Mouse (Mus musculus) intestine, embryonic 15.5 days (tissue): ENCODE data around the gene Pdp2. TPM values are rescaled to one million over a fixed set of nuclear protein-coding genes. Genes with fewer than 3 reads are reported as not detected.

Source experiments
- ATAC-seq: fragments of 200-750 bp; cut with Nextera tagmentation; 2 replicates; pipeline ENCODE4 v1.8.0; 2017; ENCODE audit warnings: moderate TSS enrichment, moderate library complexity
- H3K27ac ChIP-seq: fragments of 300-500 bp; sonication (generic); 2 replicates; pipeline ENCODE4 v1.5.1; 2015; ENCODE audit warnings: mild to moderate bottlenecking, inconsistent platforms
- H3K27me3 ChIP-seq: fragments of 300-500 bp; sonication (generic); replicated peaks from 2 replicates; pipeline ENCODE4 v1.6.1; 2015; ENCODE audit warnings: inconsistent platforms
- H3K36me3 ChIP-seq: fragments of 300-500 bp; sonication (generic); 2 replicates; pipeline ENCODE4 v1.6.1; 2015; ENCODE audit warnings: inconsistent platforms
- H3K4me1 ChIP-seq: fragments of 300-500 bp; sonication (generic); replicated peaks from 2 replicates; pipeline ENCODE4 v1.6.1; 2015; ENCODE audit warnings: inconsistent platforms
- H3K4me2 ChIP-seq: fragments of 300-500 bp; sonication (generic); replicated peaks from 2 replicates; pipeline ENCODE4 v1.6.1; 2015; ENCODE audit warnings: mild to moderate bottlenecking, inconsistent platforms
- H3K4me3 ChIP-seq: fragments of 300-500 bp; sonication (generic); replicated peaks from 2 replicates; pipeline ENCODE4 v1.5.1; 2015; ENCODE audit warnings: inconsistent platforms
- H3K9ac ChIP-seq: fragments of 300-500 bp; sonication (generic); 2 replicates; pipeline ENCODE4 v1.6.1; 2015; ENCODE audit warnings: inconsistent platforms
- H3K9me3 ChIP-seq: fragments of 300-500 bp; sonication (generic); 2 replicates; pipeline ENCODE4 v1.6.1; 2016; ENCODE audit warnings: inconsistent platforms
- WGBS: fragments of 180-500 bp; shearing (Covaris S2); methylation state at CpG from one replicate; pipeline ENCODE4 v1.1.7; 2015; 5-methylcytosine and 5-hydroxymethylcytosine counted together
- polyA plus RNA-seq: library from polyadenylated mRNA; unstranded; fragments of >200 nt; fragmentation: Nextera tagmentation; extraction: Ambion mirVana; gene quantifications from 2 replicates; pipeline ENCODE4 v1.2.1, GENCODE M21; 2015

Pdp2 gene
- polyA plus RNA-seq, 1 experiment from 2014 or later, result 17.0 TPM

- peak overlapping the region; percentile 7; the same call in 1 of the 2 replicates for H3K4me3 ChIP-seq
- no peaks in the 10 kb centered on the region for H3K9me3 ChIP-seq
- no peak overlapping the region for H3K9ac ChIP-seq
- 2% methylated on average over 12 of the region's 12 CpGs for WGBS
- H3K4me1 ChIP-seq, result peaks cover 21% of the 10 kb centered on the region
- no peaks in the 10 kb centered on the region for H3K36me3 ChIP-seq
- H3K27me3 ChIP-seq, result no peaks in the 10 kb centered on the region
- no peak overlapping the region for H3K27ac ChIP-seq
- ATAC-seq, result peak; percentile 48
- peak overlapping the region; percentile 62 for H3K4me2 ChIP-seq
These were observed 10.7 kb downstream of the Pdp2 start for GRCm38 (mm10) chr8:104601941-104602371.

GRCm38 (mm10) chr8:104602468-104603244, 11.4 kb downstream of the Pdp2 start:
- Histone ChIP-seq H3K27ac (no peak overlapping the region), H3K4me2 (peak overlapping the region; percentile 62), H3K9me3 (no peaks in the 10 kb centered on the region), H3K27me3 (no peaks in the 10 kb centered on the region), H3K9ac (no peak overlapping the region), H3K36me3 (no peaks in the 10 kb centered on the region), H3K4me1 (peaks cover 20% of the 10 kb centered on the region), H3K4me3 (peak overlapping the region; percentile 22)
- peak; percentile 90 for ATAC-seq
- 22% methylated on average over 21 of the region's 21 CpGs for WGBS

- ATAC-seq, result no peak
- Histone ChIP-seq H3K4me2 (no peak overlapping the region), H3K27ac (no peak overlapping the region), H3K4me1 (peaks cover 18% of the 10 kb centered on the region), H3K9ac (no peak overlapping the region), H3K36me3 (no peaks in the 10 kb centered on the region), H3K9me3 (no peaks in the 10 kb centered on the region), H3K4me3 (no peak overlapping the region), H3K27me3 (no peaks in the 10 kb centered on the region)
- 65% methylated on average over 4 of the region's 4 CpGs for WGBS
These were observed 12.0 kb downstream of the Pdp2 start for GRCm38 (mm10) chr8:104603245-104603593.

- peak; percentile 9; the same call in 1 of the 2 replicates for ATAC-seq
- Histone ChIP-seq H3K9ac (no peak overlapping the region), H3K27me3 (no peaks in the 10 kb centered on the region), H3K9me3 (no peaks in the 10 kb centered on the region), H3K27ac (no peak overlapping the region), H3K4me1 (peaks cover 26% of the 10 kb centered on the region), H3K4me3 (no peak overlapping the region), H3K36me3 (no peaks in the 10 kb centered on the region), H3K4me2 (no peak overlapping the region)
- WGBS, result 26% methylated on average over 6 of the region's 6 CpGs
These were observed 15.1 kb downstream of the Pdp2 start for GRCm38 (mm10) chr8:104606329-104606728.

GRCm38 (mm10) chr8:104607944-104608343, 16.7 kb downstream of the Pdp2 start:
- H3K4me3 ChIP-seq, result no peak overlapping the region
- no peak overlapping the region for H3K4me2 ChIP-seq
- no peaks in the 10 kb centered on the region for H3K36me3 ChIP-seq
- H3K9ac ChIP-seq, result no peak overlapping the region
- peaks cover 19% of the 10 kb centered on the region; the same call in 1 of the 2 replicates for H3K4me1 ChIP-seq
- H3K27me3 ChIP-seq, result no peaks in the 10 kb centered on the region
- no peaks in the 10 kb centered on the region for H3K9me3 ChIP-seq
- 82% methylated on average over 2 of the region's 2 CpGs for WGBS
- no peak overlapping the region for H3K27ac ChIP-seq
- no peak for ATAC-seq

GRCm38 (mm10) chr8:104609222-104609621, 18.0 kb downstream of the Pdp2 start:
- no peaks in the 10 kb centered on the region for H3K36me3 ChIP-seq
- no peak overlapping the region for H3K4me3 ChIP-seq
- H3K27me3 ChIP-seq, result no peaks in the 10 kb centered on the region
- peaks cover 18% of the 10 kb centered on the region; the same call in 1 of the 2 replicates for H3K4me1 ChIP-seq
- H3K9ac ChIP-seq, result no peak overlapping the region
- no peak overlapping the region for H3K4me2 ChIP-seq
- H3K9me3 ChIP-seq, result no peaks in the 10 kb centered on the region
- no peak overlapping the region for H3K27ac ChIP-seq
- ATAC-seq, result no peak
- 78% methylated on average over 8 of the region's 8 CpGs for WGBS

GRCm38 (mm10) chr8:104610185-104610766, 19.0 kb downstream of the Pdp2 start:
- H3K36me3 ChIP-seq, result no peaks in the 10 kb centered on the region
- H3K9ac ChIP-seq, result 0 out of 2 replicates have a peak overlapping the region, but pooled peaks have one; percentile 10
- no peaks in the 10 kb centered on the region for H3K27me3 ChIP-seq
- H3K4me2 ChIP-seq, result no peak overlapping the region
- peaks cover 18% of the 10 kb centered on the region; the same call in 1 of the 2 replicates for H3K4me1 ChIP-seq
- no peak overlapping the region for H3K27ac ChIP-seq
- no peak for ATAC-seq
- no peak overlapping the region for H3K4me3 ChIP-seq
- H3K9me3 ChIP-seq, result no peaks in the 10 kb centered on the region
- WGBS, result 68% methylated on average over 12 of the region's 12 CpGs

- 0 out of 2 replicates have a peak, but pooled peaks have one; percentile 34 for ATAC-seq
- H3K9ac ChIP-seq, result no peak overlapping the region
- no peak overlapping the region for H3K4me3 ChIP-seq
- peaks cover 14% of the 10 kb centered on the region; the same call in 1 of the 2 replicates for H3K4me1 ChIP-seq
- H3K27ac ChIP-seq, result no peak overlapping the region
- H3K36me3 ChIP-seq, result no peaks in the 10 kb centered on the region
- H3K27me3 ChIP-seq, result no peaks in the 10 kb centered on the region
- WGBS, result 43% methylated on average over 4 of the region's 4 CpGs
- H3K9me3 ChIP-seq, result no peaks in the 10 kb centered on the region
- H3K4me2 ChIP-seq, result no peak overlapping the region
These were observed 20.4 kb downstream of the Pdp2 start for GRCm38 (mm10) chr8:104611613-104612012.

GRCm38 (mm10) chr8:104613119-104613518, 21.9 kb downstream of the Pdp2 start:
- Histone ChIP-seq H3K9me3 (no peaks in the 10 kb centered on the region), H3K4me1 (0 out of 2 replicates have a peak, but pooled peaks cover 12% of the 10 kb centered on the region), H3K27ac (no peak overlapping the region), H3K27me3 (no peaks in the 10 kb centered on the region), H3K9ac (no peak overlapping the region), H3K36me3 (no peaks in the 10 kb centered on the region), H3K4me3 (no peak overlapping the region), H3K4me2 (no peak overlapping the region)
- ATAC-seq, result no peak
- 80% methylated on average over 4 of the region's 4 CpGs for WGBS

- H3K36me3 ChIP-seq, result no peaks in the 10 kb centered on the region
- no peak overlapping the region for H3K9ac ChIP-seq
- no peaks in the 10 kb centered on the region for H3K27me3 ChIP-seq
- H3K27ac ChIP-seq, result no peak overlapping the region
- H3K4me3 ChIP-seq, result no peak overlapping the region
- no peaks in the 10 kb centered on the region for H3K4me1 ChIP-seq
- no peak overlapping the region for H3K4me2 ChIP-seq
- H3K9me3 ChIP-seq, result no peaks in the 10 kb centered on the region
- 65% methylated on average over 5 of the region's 5 CpGs for WGBS
- no peak for ATAC-seq
These were observed 29.5 kb downstream of the Pdp2 start for GRCm38 (mm10) chr8:104620765-104621164.

- WGBS, result 41% methylated on average over 6 of the region's 6 CpGs
- Histone ChIP-seq H3K4me3 (no peak within 1 kb of the TSS), H3K9ac (no peak within 1 kb of the TSS), H3K9me3 (no peaks in the 10 kb centered on the region), H3K27me3 (no peaks in the 10 kb centered on the region), H3K4me1 (no peaks in the 10 kb centered on the region), H3K27ac (no peak within 1 kb of the TSS), H3K4me2 (no peak within 1 kb of the TSS), H3K36me3 (no peaks in the 10 kb centered on the region)
- no peak; the same call in 1 of the 2 replicates for ATAC-seq
These were observed 32.9 kb downstream of the Pdp2 start, which contains the start of gene Cdh16 for GRCm38 (mm10) chr8:104624161-104624560. TSS of gene Cdh16 (minus strand) at chr8:104624396.

GRCm38 (mm10) chr8:104627065-104627740, 36.0 kb downstream of the Pdp2 start:
- no peaks in the 10 kb centered on the region for H3K9me3 ChIP-seq
- H3K4me1 ChIP-seq, result peaks cover 15% of the 10 kb centered on the region; the same call in 1 of the 2 replicates
- H3K27ac ChIP-seq, result no peak overlapping the region
- WGBS, result 72% methylated on average over 4 of the region's 4 CpGs
- H3K9ac ChIP-seq, result no peak overlapping the region
- ATAC-seq, result no peak
- no peak overlapping the region for H3K4me3 ChIP-seq
- no peak overlapping the region for H3K4me2 ChIP-seq
- no peaks in the 10 kb centered on the region for H3K36me3 ChIP-seq
- H3K27me3 ChIP-seq, result peaks cover 14% of the 10 kb centered on the region
